In genomic region chr11:46309111-46309741, GRCm38 (mm10) we compare ENCODE assay signal across 9 mouse cellular contexts. TPM values are rescaled to one million over a fixed set of nuclear protein-coding genes. Genes with fewer than 3 reads are reported as not detected.
A peak's percentile ranks its signal among the peaks of the same experiment; 100 is the strongest.
DNase-seq lines count a peak whose midpoint lies in the region; ATAC-seq and TF ChIP-seq lines count a peak whose summit lies in the region.
"Had no signal": no experiment of that assay in that cellular context is flagged by ENCODE, and none has a peak within 500 bp of the region (broad histone marks: within the 10 kb centered on the region; RNA-seq: fewer than 3 reads in every experiment).

No protein-coding gene starts in this region.

- H3K4me1 ChIP-seq in kidney, adult 2 months (ENCODE audit: control insufficient read depth, insufficient read depth, low read length) = peaks cover 23% of the 10 kb centered on the region; the same call in 1 of the 2 replicates
- H3K4me1 ChIP-seq in kidney, embryonic 16.5 days (ENCODE audit: insufficient read depth, low read length) = peaks cover 32% of the 10 kb centered on the region
- H3K4me1 ChIP-seq in forebrain, embryonic 14.5 days (ENCODE audit: control insufficient read depth, insufficient read depth, low read length) = peaks cover 26% of the 10 kb centered on the region

- no peak overlapping the region for H3K9ac ChIP-seq in kidney, embryonic 16.5 days (replicated peaks; ENCODE audit: low read length)
- H3K9ac ChIP-seq in forebrain, embryonic 14.5 days (ENCODE audit: low read length) = peak overlapping the region; percentile 26

- no peaks in the 10 kb centered on the region for H3K36me3 ChIP-seq in kidney, adult 2 months (ENCODE audit: control insufficient read depth, insufficient read depth, low read length)
- H3K36me3 ChIP-seq in kidney, embryonic 16.5 days (ENCODE audit: insufficient read depth, low read length) = no peaks in the 10 kb centered on the region
- H3K36me3 ChIP-seq in forebrain, embryonic 14.5 days (ENCODE audit: control insufficient read depth, insufficient read depth, low read length) = 0 out of 2 replicates have a peak, but pooled peaks cover 4% of the 10 kb centered on the region

- 50% methylated on average over 20 of the region's 20 CpGs for WGBS in kidney, adult 2 months
- 78% methylated on average over 20 of the region's 20 CpGs for WGBS in kidney, embryonic 16.5 days
- WGBS in forebrain, embryonic 14.5 days = 53% methylated on average over 20 of the region's 20 CpGs

- H3K27me3 ChIP-seq in kidney, adult 2 months (replicated peaks; ENCODE audit: control insufficient read depth, insufficient read depth, low read length) = no peaks in the 10 kb centered on the region
- no peaks in the 10 kb centered on the region for H3K27me3 ChIP-seq in kidney, embryonic 16.5 days (ENCODE audit: insufficient read depth, low read length)
- H3K27me3 ChIP-seq in forebrain, embryonic 14.5 days (replicated peaks; ENCODE audit: control insufficient read depth, insufficient read depth, low read length) = no peaks in the 10 kb centered on the region

- peak overlapping the region; percentile 76 for H3K27ac ChIP-seq in kidney, adult 2 months (ENCODE audit: insufficient read depth, low read depth, low read length)
- no peak overlapping the region for H3K27ac ChIP-seq in kidney, embryonic 16.5 days (ENCODE audit: low read length)
- H3K27ac ChIP-seq in forebrain, embryonic 14.5 days (ENCODE audit: low read depth, low read length) = peak overlapping the region; percentile 88; the same call in 1 of the 2 replicates

- peak overlapping the region; percentile 24 for H3K4me3 ChIP-seq in kidney, adult 2 months (ENCODE audit: insufficient read depth, low read depth, low read length)
- H3K4me3 ChIP-seq in kidney, embryonic 16.5 days (ENCODE audit: low read length) = no peak overlapping the region
- H3K4me3 ChIP-seq in forebrain, embryonic 14.5 days (ENCODE audit: low read depth, low read length) = peak overlapping the region; percentile 94
- H3K4me3 ChIP-seq: megakaryocyte, embryonic 14.5 days had no signal

- intact Hi-C loops in left cerebral cortex, postnatal 25 days (cut with DNase I) = no loop called here

- no peaks in the 10 kb centered on the region for H3K9me3 ChIP-seq in kidney, embryonic 16.5 days (ENCODE audit: low read length)
- H3K9me3 ChIP-seq in forebrain, embryonic 14.5 days (replicated peaks; ENCODE audit: control insufficient read depth, low read length) = no peaks in the 10 kb centered on the region; the same call in 1 of the 2 replicates

- no peak for ATAC-seq in kidney, embryonic 16.5 days (ENCODE audit: low FRiP score, low TSS enrichment)
- no peak; the same call in 1 of the 2 replicates for ATAC-seq in forebrain, embryonic 14.5 days

- no peak for TF ChIP-seq POLR2A in kidney, adult 2 months (IDR thresholded peaks at IDR 0.05; ENCODE audit: low read depth, low read length)

- no peak overlapping the region for H3K4me2 ChIP-seq in kidney, embryonic 16.5 days (replicated peaks; ENCODE audit: low read depth, low read length)
- H3K4me2 ChIP-seq in forebrain, embryonic 14.5 days (ENCODE audit: low read length) = peak overlapping the region; percentile 91

- no peak; the same call in 1 of the 2 replicates for TF ChIP-seq CTCF in kidney, adult 2 months (conservative IDR thresholded peaks at IDR 0.05; ENCODE audit: insufficient read depth, insufficient read length, low read depth, low read length)

- DNase-seq in kidney, adult 2 months = peak; percentile 91
- peak; percentile 62 to 70 for DNase-seq in adrenal gland, postnatal 36 days
- peak; percentile 46 for DNase-seq in forebrain, embryonic 14.5 days (ENCODE audit: low spot score)
- DNase-seq in left cerebral cortex, postnatal 25 days (ENCODE audit: low spot score in 2 of 2) = peak; percentile 64 to 73
- DNase-seq in right cerebral cortex, postnatal 10 days (ENCODE audit: low spot score in 2 of 2) = peak; percentile 78 to 82
- no peak for DNase-seq in adipocyte (ENCODE audit: low spot score)
- DNase-seq in heart, postnatal 4 days = no peak

RNA-seq across cellular contexts. Expression of gene Cyfip2, which starts 3.4 kb away (rescaled TPM):
- 68.4 and 71.1 TPM in 2 replicates for polyA plus RNA-seq in kidney, adult 2 months (2012; rRNA removed)
- polyA plus RNA-seq in kidney, embryonic 16.5 days (2015; fragmentation: Nextera tagmentation; extraction: Ambion mirVana) = 17.7 and 18.1 TPM in 2 replicates
- 10 to 100 TPM; 84.0 to 88.8 TPM for total RNA-seq in adrenal gland, postnatal 36 days (2021)
- polyA plus RNA-seq in forebrain, embryonic 14.5 days (2014; fragmentation: Nextera tagmentation; extraction: Ambion mirVana) = 57.8 and 78.9 TPM in 2 replicates
- 100 to 1,000 TPM; 510 to 532 TPM for total RNA-seq in left cerebral cortex, postnatal 25 days (2021)
- total RNA-seq in heart, postnatal 4 days (2021) = 10 to 100 TPM; 14.8 to 15.3 TPM

Comparison
In these comparisons a context has a peak if more than half of its experiments do, and no peak if none do; other contexts are left out.
1. DNase-seq: peak in kidney, adult 2 months (single experiment), adrenal gland, postnatal 36 days (2 of 2), forebrain, embryonic 14.5 days (single experiment), left cerebral cortex, postnatal 25 days (2 of 2) and right cerebral cortex, postnatal 10 days (2 of 2); none in adipocyte (single experiment) and heart, postnatal 4 days (single experiment).
2. RNA of gene Cyfip2, which starts 3.4 kb away (total RNA-seq): 510 to 532 TPM in left cerebral cortex, postnatal 25 days; 84.0 to 88.8 TPM in adrenal gland, postnatal 36 days and 14.8 to 15.3 TPM in heart, postnatal 4 days; every median in the first group is over 4 times any median in the second.